Mouse (Mus musculus) erythroblast, embryonic 14.5 days (primary cell): ENCODE data around the gene Wdr63.

ENCODE experiments used
- GATA1 ChIP-seq: IDR thresholded peaks from 2 replicates; pipeline ENCODE4 v1.6.1; 2012; ENCODE audit warnings: low read length, inconsistent platforms, mixed read lengths
- TAL1 ChIP-seq: IDR thresholded peaks from 3 replicates; pipeline ENCODE4 v1.6.1; 2012; ENCODE audit warnings: low read length, inconsistent platforms, mixed read lengths

DNA sequence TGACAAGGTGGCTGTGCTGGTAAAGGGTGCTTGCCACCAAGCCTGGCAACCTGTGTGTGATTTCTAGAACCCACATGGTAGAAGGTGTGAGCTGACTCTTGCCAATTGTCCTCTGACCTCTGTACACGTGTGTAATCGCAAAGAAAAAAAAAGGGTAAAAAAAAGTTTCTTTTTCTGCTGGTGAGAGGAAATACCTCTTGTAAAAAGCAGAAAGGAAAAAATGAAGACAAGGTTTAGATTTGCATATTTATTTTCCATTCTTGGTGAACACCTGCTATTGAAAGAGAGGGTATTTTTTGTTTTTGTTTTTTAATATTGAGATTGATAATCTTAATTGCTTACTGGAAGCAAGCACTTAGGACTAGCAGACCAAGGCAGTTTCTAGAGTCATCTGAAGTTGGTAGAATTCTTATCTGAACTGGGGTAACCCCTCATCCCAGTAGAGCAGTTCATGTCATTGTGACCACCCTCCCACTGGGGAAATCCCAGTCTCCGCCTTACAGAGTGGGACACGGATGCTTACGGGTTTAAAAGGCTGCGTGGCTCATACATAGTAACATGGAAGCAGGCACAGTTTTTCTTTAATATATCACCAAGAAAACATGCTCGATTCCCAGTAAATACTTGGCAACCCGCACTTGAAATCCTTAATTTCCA lies 15.0 kb upstream of the Wdr63 start:
- TF ChIP-seq TAL1 (no peak), GATA1 (no peak)
